Mouse (Mus musculus): ENCODE measurements around the gene Mybph. TPM values are rescaled to one million over a fixed set of nuclear protein-coding genes. Genes with fewer than 3 reads are reported as not detected.

The Mybph gene
- polyA plus RNA-seq, 1 experiment from 2014 or later: 0.18 TPM

- no peak overlapping the region for H3K9ac ChIP-seq (ENCODE audit: low read depth, low read length)
- H3K36me3 ChIP-seq (ENCODE audit: control insufficient read depth, insufficient read depth, low read length): no peaks in the 10 kb centered on the region
- H3K27me3 ChIP-seq (ENCODE audit: control insufficient read depth, insufficient read depth, low read depth, low read length): no peaks in the 10 kb centered on the region; the same call in 1 of the 2 replicates
- no peak overlapping the region for H3K27ac ChIP-seq (ENCODE audit: low read length)
- no peak for ATAC-seq
- no peak overlapping the region for H3K4me3 ChIP-seq (ENCODE audit: low read depth, low read length)
- 91% methylated on average over 5 of the region's 5 CpGs for WGBS
- no peaks in the 10 kb centered on the region for H3K4me1 ChIP-seq (ENCODE audit: control insufficient read depth, insufficient read depth, low read length)
- H3K9me3 ChIP-seq (replicated peaks; ENCODE audit: control insufficient read depth, low read length, poor library complexity, severe bottlenecking): no peaks in the 10 kb centered on the region
- no peak overlapping the region for H3K4me2 ChIP-seq (ENCODE audit: low read length)
These were observed 15.3 kb upstream of the Mybph start for GRCm38 (mm10) chr1:134177976-134178375.

- Histone ChIP-seq H3K27ac (ENCODE audit: low read length) (no peak within 1 kb of the TSS), H3K4me2 (ENCODE audit: low read length) (no peak within 1 kb of the TSS), H3K4me3 (ENCODE audit: low read depth, low read length) (no peak within 1 kb of the TSS), H3K9ac (ENCODE audit: low read depth, low read length) (no peak within 1 kb of the TSS), H3K4me1 (ENCODE audit: control insufficient read depth, insufficient read depth, low read length) (no peaks in the 10 kb centered on the region), H3K9me3 (replicated peaks; ENCODE audit: control insufficient read depth, low read length, poor library complexity, severe bottlenecking) (no peaks in the 10 kb centered on the region), H3K27me3 (ENCODE audit: control insufficient read depth, insufficient read depth, low read depth, low read length) (no peaks in the 10 kb centered on the region; the same call in 1 of the 2 replicates), H3K36me3 (ENCODE audit: control insufficient read depth, insufficient read depth, low read length) (no peaks in the 10 kb centered on the region)
- ATAC-seq: no peak
- WGBS: 58% methylated on average over 4 of the region's 4 CpGs
These were observed 11.2 kb upstream of the Mybph start, which contains the start of gene Chil1 for GRCm38 (mm10) chr1:134182025-134182424. Gene Chil1 (plus strand): TSS chr1:134182176.

- Histone ChIP-seq H3K36me3 (ENCODE audit: control insufficient read depth, insufficient read depth, low read length) (no peaks in the 10 kb centered on the region), H3K9me3 (replicated peaks; ENCODE audit: control insufficient read depth, low read length, poor library complexity, severe bottlenecking) (no peaks in the 10 kb centered on the region), H3K4me3 (ENCODE audit: low read depth, low read length) (no peak overlapping the region), H3K27me3 (ENCODE audit: control insufficient read depth, insufficient read depth, low read depth, low read length) (no peaks in the 10 kb centered on the region; the same call in 1 of the 2 replicates), H3K4me2 (ENCODE audit: low read length) (no peak overlapping the region), H3K4me1 (ENCODE audit: control insufficient read depth, insufficient read depth, low read length) (peaks cover 10% of the 10 kb centered on the region; the same call in 1 of the 2 replicates), H3K9ac (ENCODE audit: low read depth, low read length) (no peak overlapping the region), H3K27ac (ENCODE audit: low read length) (no peak overlapping the region)
- no peak for ATAC-seq
- WGBS: 79% methylated on average over 4 of the region's 4 CpGs
These were observed 9.2 kb upstream of the Mybph start for GRCm38 (mm10) chr1:134184089-134184488.

GRCm38 (mm10) chr1:134188217-134188616 is 5.0 kb upstream of the Mybph start:
- Histone ChIP-seq H3K4me3 (ENCODE audit: low read depth, low read length) (no peak overlapping the region), H3K27ac (ENCODE audit: low read length) (peak overlapping the region; percentile 14), H3K9me3 (replicated peaks; ENCODE audit: control insufficient read depth, low read length, poor library complexity, severe bottlenecking) (no peaks in the 10 kb centered on the region), H3K4me2 (ENCODE audit: low read length) (no peak overlapping the region), H3K4me1 (ENCODE audit: control insufficient read depth, insufficient read depth, low read length) (peaks cover 10% of the 10 kb centered on the region; the same call in 1 of the 2 replicates), H3K36me3 (ENCODE audit: control insufficient read depth, insufficient read depth, low read length) (no peaks in the 10 kb centered on the region), H3K27me3 (ENCODE audit: control insufficient read depth, insufficient read depth, low read depth, low read length) (no peaks in the 10 kb centered on the region), H3K9ac (ENCODE audit: low read depth, low read length) (no peak overlapping the region)
- ATAC-seq: no peak; the same call in 1 of the 2 replicates
- WGBS: 41% methylated on average over 5 of the region's 5 CpGs

GRCm38 (mm10) chr1:134188989-134189729 is 4.1 kb upstream of the Mybph start:
- H3K27me3 ChIP-seq (ENCODE audit: control insufficient read depth, insufficient read depth, low read depth, low read length): no peaks in the 10 kb centered on the region
- H3K4me1 ChIP-seq (ENCODE audit: control insufficient read depth, insufficient read depth, low read length): peaks cover 10% of the 10 kb centered on the region; the same call in 1 of the 2 replicates
- H3K9ac ChIP-seq (ENCODE audit: low read depth, low read length): no peak overlapping the region
- ATAC-seq: peak; percentile 59
- 24% methylated on average over 12 of the region's 12 CpGs for WGBS
- H3K4me2 ChIP-seq (ENCODE audit: low read length): no peak overlapping the region
- H3K36me3 ChIP-seq (ENCODE audit: control insufficient read depth, insufficient read depth, low read length): no peaks in the 10 kb centered on the region
- no peak overlapping the region for H3K4me3 ChIP-seq (ENCODE audit: low read depth, low read length)
- no peaks in the 10 kb centered on the region for H3K9me3 ChIP-seq (replicated peaks; ENCODE audit: control insufficient read depth, low read length, poor library complexity, severe bottlenecking)
- peak overlapping the region; percentile 14 for H3K27ac ChIP-seq (ENCODE audit: low read length)

GRCm38 (mm10) chr1:134191192-134191591 is 2.1 kb upstream of the Mybph start:
- peaks cover 15% of the 10 kb centered on the region; the same call in 1 of the 2 replicates for H3K4me1 ChIP-seq (ENCODE audit: control insufficient read depth, insufficient read depth, low read length)
- no peak overlapping the region for H3K9ac ChIP-seq (ENCODE audit: low read depth, low read length)
- 84% methylated on average over 5 of the region's 5 CpGs for WGBS
- no peak overlapping the region for H3K4me3 ChIP-seq (ENCODE audit: low read depth, low read length)
- no peak overlapping the region for H3K4me2 ChIP-seq (ENCODE audit: low read length)
- H3K27ac ChIP-seq (ENCODE audit: low read length): no peak overlapping the region
- H3K9me3 ChIP-seq (replicated peaks; ENCODE audit: control insufficient read depth, low read length, poor library complexity, severe bottlenecking): no peaks in the 10 kb centered on the region
- H3K27me3 ChIP-seq (ENCODE audit: control insufficient read depth, insufficient read depth, low read depth, low read length): no peaks in the 10 kb centered on the region
- ATAC-seq: no peak
- H3K36me3 ChIP-seq (ENCODE audit: control insufficient read depth, insufficient read depth, low read length): no peaks in the 10 kb centered on the region

- no peak overlapping the region for H3K9ac ChIP-seq (ENCODE audit: low read depth, low read length)
- no peaks in the 10 kb centered on the region for H3K36me3 ChIP-seq (ENCODE audit: control insufficient read depth, insufficient read depth, low read length)
- ATAC-seq: no peak
- no peaks in the 10 kb centered on the region for H3K27me3 ChIP-seq (ENCODE audit: control insufficient read depth, insufficient read depth, low read depth, low read length)
- no peaks in the 10 kb centered on the region for H3K9me3 ChIP-seq (replicated peaks; ENCODE audit: control insufficient read depth, low read length, poor library complexity, severe bottlenecking)
- no peak overlapping the region for H3K27ac ChIP-seq (ENCODE audit: low read length)
- 69% methylated on average over 4 of the region's 4 CpGs for WGBS
- H3K4me1 ChIP-seq (ENCODE audit: control insufficient read depth, insufficient read depth, low read length): peaks cover 15% of the 10 kb centered on the region; the same call in 1 of the 2 replicates
- no peak overlapping the region for H3K4me2 ChIP-seq (ENCODE audit: low read length)
- no peak overlapping the region for H3K4me3 ChIP-seq (ENCODE audit: low read depth, low read length)
These were observed 1.2 kb upstream of the Mybph start for GRCm38 (mm10) chr1:134192024-134192423.

- H3K4me1 ChIP-seq (ENCODE audit: control insufficient read depth, insufficient read depth, low read length): peaks cover 8% of the 10 kb centered on the region; the same call in 1 of the 2 replicates
- no peak overlapping the region for H3K4me3 ChIP-seq (ENCODE audit: low read depth, low read length)
- H3K36me3 ChIP-seq (ENCODE audit: control insufficient read depth, insufficient read depth, low read length): no peaks in the 10 kb centered on the region
- no peaks in the 10 kb centered on the region for H3K9me3 ChIP-seq (replicated peaks; ENCODE audit: control insufficient read depth, low read length, poor library complexity, severe bottlenecking)
- H3K27ac ChIP-seq (ENCODE audit: low read length): no peak overlapping the region
- no peak overlapping the region for H3K4me2 ChIP-seq (ENCODE audit: low read length)
- WGBS: 71% methylated on average over 6 of the region's 7 CpGs
- no peaks in the 10 kb centered on the region for H3K27me3 ChIP-seq (ENCODE audit: control insufficient read depth, insufficient read depth, low read depth, low read length)
- ATAC-seq: no peak
- no peak overlapping the region for H3K9ac ChIP-seq (ENCODE audit: low read depth, low read length)
These were observed 488 bp downstream of the Mybph start for GRCm38 (mm10) chr1:134193674-134194197.
